Mouse (Mus musculus) forebrain, embryonic 13.5 days (tissue): ENCODE results near the gene Dnajc28. TPM values are rescaled to one million over a fixed set of nuclear protein-coding genes. Genes with fewer than 3 reads are reported as not detected.

Experiments
- ATAC-seq: fragments of 200-750 bp; cut with Nextera tagmentation; 2 replicates; pipeline ENCODE4 v1.8.0; 2017
- H3K27ac ChIP-seq: fragments of 300-500 bp; sonication (generic); 2 replicates; pipeline ENCODE4 v1.5.1; 2015; ENCODE audit warnings: inconsistent platforms, mild to moderate bottlenecking, moderate library complexity
- H3K27me3 ChIP-seq: fragments of 300-500 bp; sonication (generic); 2 replicates; pipeline ENCODE4 v1.6.1; 2015; ENCODE audit warnings: mild to moderate bottlenecking, inconsistent platforms
- H3K36me3 ChIP-seq: fragments of 300-500 bp; sonication (generic); 2 replicates; pipeline ENCODE4 v1.6.1; 2015; ENCODE audit warnings: mild to moderate bottlenecking, inconsistent platforms; ENCODE audit not compliant: poor library complexity, severe bottlenecking
- H3K4me1 ChIP-seq: fragments of 300-500 bp; sonication (generic); 2 replicates; pipeline ENCODE4 v1.6.1; 2015; ENCODE audit warnings: inconsistent platforms
- H3K4me2 ChIP-seq: fragments of 300-500 bp; sonication (generic); 2 replicates; pipeline ENCODE4 v1.6.1; 2015; ENCODE audit warnings: inconsistent platforms, mild to moderate bottlenecking, moderate library complexity
- H3K4me3 ChIP-seq: fragments of 300-500 bp; sonication (generic); 2 replicates; pipeline ENCODE4 v1.5.1; 2015; ENCODE audit warnings: mild to moderate bottlenecking, inconsistent platforms
- H3K9ac ChIP-seq: fragments of 300-500 bp; sonication (generic); 2 replicates; pipeline ENCODE4 v1.6.1; 2015; ENCODE audit warnings: mild to moderate bottlenecking, inconsistent platforms
- H3K9me3 ChIP-seq: fragments of 300-500 bp; sonication (generic); replicated peaks from 2 replicates; pipeline ENCODE4 v1.6.1; 2016; ENCODE audit warnings: inconsistent platforms
- WGBS: fragments of 180-500 bp; shearing (Covaris S2); methylation state at CpG from one replicate; pipeline ENCODE4 v1.1.7; 2015; 5-methylcytosine and 5-hydroxymethylcytosine counted together
- polyA plus RNA-seq: library from polyadenylated mRNA; unstranded; fragments of >200 nt; fragmentation: Nextera tagmentation; extraction: Ambion mirVana; gene quantifications from 2 replicates; pipeline ENCODE4 v1.2.1, GENCODE M21; 2015

Gene Dnajc28
- polyA plus RNA-seq, 1 experiment from 2014 or later = 7.9 TPM

- H3K27ac ChIP-seq = no peak overlapping the region
- H3K4me1 ChIP-seq = peaks cover 9% of the 10 kb centered on the region
- H3K36me3 ChIP-seq = no peaks in the 10 kb centered on the region
- H3K4me3 ChIP-seq = no peak overlapping the region
- no peaks in the 10 kb centered on the region for H3K9me3 ChIP-seq
- no peak overlapping the region for H3K4me2 ChIP-seq
- no peak overlapping the region for H3K9ac ChIP-seq
- WGBS = 81% methylated on average over 4 of the region's 4 CpGs
- ATAC-seq = no peak
- H3K27me3 ChIP-seq = peaks cover 11% of the 10 kb centered on the region
These were observed 17.7 kb downstream of the Dnajc28 start for GRCm38 (mm10) chr16:91601081-91601480.

- ATAC-seq = no peak
- no peak overlapping the region for H3K9ac ChIP-seq
- no peak overlapping the region for H3K27ac ChIP-seq
- no peaks in the 10 kb centered on the region for H3K36me3 ChIP-seq
- no peak overlapping the region for H3K4me2 ChIP-seq
- H3K4me1 ChIP-seq = peaks cover 18% of the 10 kb centered on the region
- peaks cover 11% of the 10 kb centered on the region for H3K27me3 ChIP-seq
- H3K9me3 ChIP-seq = no peaks in the 10 kb centered on the region
- H3K4me3 ChIP-seq = no peak overlapping the region
These were observed 19.6 kb downstream of the Dnajc28 start for GRCm38 (mm10) chr16:91599242-91599641.

GRCm38 (mm10) chr16:91597672-91598010 is 21.2 kb downstream of the Dnajc28 start, which contains the start of gene Tmem50b:
Gene Tmem50b, minus strand, starts transcription at chr16:91597800.
- no peaks in the 10 kb centered on the region for H3K9me3 ChIP-seq
- WGBS = under 1% methylated on average over 34 of the region's 34 CpGs
- ATAC-seq = peak; percentile 99
- H3K36me3 ChIP-seq = 0 out of 2 replicates have a peak, but pooled peaks cover 1% of the 10 kb centered on the region
- H3K9ac ChIP-seq = peak within 1 kb of the TSS; percentile 86
- H3K4me1 ChIP-seq = peaks cover 18% of the 10 kb centered on the region
- peak within 1 kb of the TSS; percentile 80 for H3K4me2 ChIP-seq
- H3K4me3 ChIP-seq = peak within 1 kb of the TSS; percentile 78
- peaks cover 11% of the 10 kb centered on the region for H3K27me3 ChIP-seq
- peak within 1 kb of the TSS; percentile 32 for H3K27ac ChIP-seq

- H3K4me2 ChIP-seq = peak overlapping the region; percentile 80
- H3K9ac ChIP-seq = peak overlapping the region; percentile 86
- 0 out of 2 replicates have a peak, but pooled peaks cover 7% of the 10 kb centered on the region for H3K36me3 ChIP-seq
- H3K4me1 ChIP-seq = peaks cover 18% of the 10 kb centered on the region
- ATAC-seq = 0 out of 2 replicates have a peak, but pooled peaks have one; percentile 0
- H3K27ac ChIP-seq = peak overlapping the region; percentile 32
- peak overlapping the region; percentile 78 for H3K4me3 ChIP-seq
- WGBS = 1% methylated on average over 63 of the region's 75 CpGs
- no peaks in the 10 kb centered on the region for H3K9me3 ChIP-seq
- peaks cover 11% of the 10 kb centered on the region for H3K27me3 ChIP-seq
These were observed 21.8 kb downstream of the Dnajc28 start for GRCm38 (mm10) chr16:91596779-91597671.

GRCm38 (mm10) chr16:91596397-91596778 is 22.4 kb downstream of the Dnajc28 start:
- H3K9me3 ChIP-seq = no peaks in the 10 kb centered on the region
- H3K27ac ChIP-seq = no peak overlapping the region
- H3K9ac ChIP-seq = peak overlapping the region; percentile 86
- ATAC-seq = no peak
- peak overlapping the region; percentile 80 for H3K4me2 ChIP-seq
- H3K27me3 ChIP-seq = peaks cover 10% of the 10 kb centered on the region
- 18% methylated on average over 9 of the region's 9 CpGs for WGBS
- peaks cover 18% of the 10 kb centered on the region for H3K4me1 ChIP-seq
- H3K36me3 ChIP-seq = 0 out of 2 replicates have a peak, but pooled peaks cover 10% of the 10 kb centered on the region
- peak overlapping the region; percentile 78 for H3K4me3 ChIP-seq

- Histone ChIP-seq H3K36me3 (0 out of 2 replicates have a peak, but pooled peaks cover 10% of the 10 kb centered on the region), H3K9me3 (no peaks in the 10 kb centered on the region), H3K4me1 (peaks cover 18% of the 10 kb centered on the region), H3K4me3 (no peak overlapping the region), H3K4me2 (peak overlapping the region; percentile 17), H3K9ac (no peak overlapping the region), H3K27ac (no peak overlapping the region), H3K27me3 (peaks cover 8% of the 10 kb centered on the region)
- peak; percentile 26; the same call in 1 of the 2 replicates for ATAC-seq
- 80% methylated on average over 6 of the region's 6 CpGs for WGBS
These were observed 23.8 kb downstream of the Dnajc28 start for GRCm38 (mm10) chr16:91595076-91595475.

- 83% methylated on average over 3 of the region's 3 CpGs for WGBS
- Histone ChIP-seq H3K27me3 (no peaks in the 10 kb centered on the region), H3K9me3 (no peaks in the 10 kb centered on the region), H3K36me3 (0 out of 2 replicates have a peak, but pooled peaks cover 10% of the 10 kb centered on the region), H3K9ac (no peak overlapping the region), H3K4me3 (no peak overlapping the region), H3K27ac (no peak overlapping the region), H3K4me2 (no peak overlapping the region), H3K4me1 (peaks cover 18% of the 10 kb centered on the region)
- no peak for ATAC-seq
These were observed 25.6 kb downstream of the Dnajc28 start for GRCm38 (mm10) chr16:91593262-91593661.

GRCm38 (mm10) chr16:91592162-91592561 is 26.7 kb downstream of the Dnajc28 start:
- H3K4me3 ChIP-seq = no peak overlapping the region
- no peak overlapping the region for H3K27ac ChIP-seq
- H3K27me3 ChIP-seq = no peaks in the 10 kb centered on the region
- no peak for ATAC-seq
- 82% methylated on average over 8 of the region's 8 CpGs for WGBS
- no peak overlapping the region for H3K9ac ChIP-seq
- H3K4me1 ChIP-seq = peaks cover 23% of the 10 kb centered on the region
- H3K9me3 ChIP-seq = no peaks in the 10 kb centered on the region
- 0 out of 2 replicates have a peak, but pooled peaks cover 10% of the 10 kb centered on the region for H3K36me3 ChIP-seq
- no peak overlapping the region for H3K4me2 ChIP-seq

- Histone ChIP-seq H3K4me1 (peaks cover 5% of the 10 kb centered on the region), H3K36me3 (peaks cover 31% of the 10 kb centered on the region), H3K9ac (no peak overlapping the region), H3K4me3 (no peak overlapping the region), H3K27ac (no peak overlapping the region), H3K4me2 (no peak overlapping the region), H3K27me3 (no peaks in the 10 kb centered on the region), H3K9me3 (no peaks in the 10 kb centered on the region)
- no peak for ATAC-seq
- WGBS = 89% methylated on average over 3 of the region's 3 CpGs
These were observed 30.1 kb downstream of the Dnajc28 start for GRCm38 (mm10) chr16:91588703-91589102.

- no peak for ATAC-seq
- 54% methylated on average over 6 of the region's 6 CpGs for WGBS
These were observed 30.9 kb downstream of the Dnajc28 start for GRCm38 (mm10) chr16:91587730-91588453.

GRCm38 (mm10) chr16:91586244-91586643 is 32.6 kb downstream of the Dnajc28 start:
- H3K27me3 ChIP-seq = no peaks in the 10 kb centered on the region
- no peaks in the 10 kb centered on the region for H3K9me3 ChIP-seq
- H3K27ac ChIP-seq = no peak overlapping the region
- H3K4me2 ChIP-seq = no peak overlapping the region
- no peak for ATAC-seq
- WGBS = 95% methylated on average over 6 of the region's 6 CpGs
- peaks cover 25% of the 10 kb centered on the region for H3K36me3 ChIP-seq
- H3K4me1 ChIP-seq = peaks cover 5% of the 10 kb centered on the region
- H3K4me3 ChIP-seq = no peak overlapping the region
- H3K9ac ChIP-seq = no peak overlapping the region

More at GRCm38 (mm10) chr16:91587730-91588453, 30.9 kb downstream of the Dnajc28 start:
- H3K9ac ChIP-seq = no peak overlapping the region
- no peaks in the 10 kb centered on the region for H3K27me3 ChIP-seq
- H3K27ac ChIP-seq = no peak overlapping the region
- H3K4me2 ChIP-seq = no peak overlapping the region
- no peaks in the 10 kb centered on the region for H3K9me3 ChIP-seq
- H3K36me3 ChIP-seq = peaks cover 31% of the 10 kb centered on the region
- peaks cover 5% of the 10 kb centered on the region for H3K4me1 ChIP-seq
- no peak overlapping the region for H3K4me3 ChIP-seq

GRCm38 (mm10) chr16:91585617-91586016 is 33.2 kb downstream of the Dnajc28 start:
- H3K36me3 ChIP-seq = peaks cover 31% of the 10 kb centered on the region
- H3K4me3 ChIP-seq = no peak overlapping the region
- H3K27ac ChIP-seq = no peak overlapping the region
- no peak overlapping the region for H3K4me2 ChIP-seq
- WGBS = 95% methylated on average over 5 of the region's 5 CpGs
- H3K9me3 ChIP-seq = no peaks in the 10 kb centered on the region
- no peaks in the 10 kb centered on the region for H3K27me3 ChIP-seq
- no peak for ATAC-seq
- peaks cover 5% of the 10 kb centered on the region for H3K4me1 ChIP-seq
- no peak overlapping the region for H3K9ac ChIP-seq
